Comparison of ENCODE assay signal across 8 mouse cellular contexts in genomic region chr16:4629950-4630349, GRCm38 (mm10). TPM values are rescaled to one million over a fixed set of nuclear protein-coding genes. Genes with fewer than 3 reads are reported as not detected.
A peak's percentile ranks its signal among the peaks of the same experiment; 100 is the strongest.
DNase-seq lines count a peak whose midpoint lies in the region; ATAC-seq lines count a peak whose summit lies in the region.
"Had no signal": no experiment of that assay in that cellular context is flagged by ENCODE, and none has a peak within 500 bp of the region (broad histone marks: within the 10 kb centered on the region; RNA-seq: fewer than 3 reads in every experiment).

No protein-coding gene starts in this region.

- ATAC-seq in inflammation-experienced regulatory T-cells, adult 6 months, result peak; percentile 72
- ATAC-seq in midbrain, embryonic 13.5 days, result peak; percentile 28; the same call in 1 of the 2 replicates

- 22% methylated on average over 6 of the region's 6 CpGs for WGBS in midbrain, embryonic 13.5 days

- H3K4me3 ChIP-seq in midbrain, embryonic 13.5 days (replicated peaks), result no peak overlapping the region
- H3K4me3 ChIP-seq: limb, embryonic 15.5 days had no signal

- no peaks in the 10 kb centered on the region for H3K27me3 ChIP-seq in midbrain, embryonic 13.5 days
- H3K27me3 ChIP-seq: limb, embryonic 15.5 days had no signal

- peaks cover 49% of the 10 kb centered on the region for H3K36me3 ChIP-seq in midbrain, embryonic 13.5 days

- H3K4me1 ChIP-seq in midbrain, embryonic 13.5 days (replicated peaks), result peaks cover 5% of the 10 kb centered on the region; the same call in 1 of the 2 replicates

- no peaks in the 10 kb centered on the region for H3K9me3 ChIP-seq in midbrain, embryonic 13.5 days
- H3K9me3 ChIP-seq: limb, embryonic 15.5 days had no signal

- H3K9ac ChIP-seq in midbrain, embryonic 13.5 days (replicated peaks), result no peak overlapping the region
- H3K9ac ChIP-seq: limb, embryonic 15.5 days had no signal

- no peak overlapping the region for H3K4me2 ChIP-seq in midbrain, embryonic 13.5 days (replicated peaks)
- H3K4me2 ChIP-seq: limb, embryonic 15.5 days had no signal

- H3K27ac ChIP-seq in midbrain, embryonic 13.5 days, result no peak overlapping the region
- H3K27ac ChIP-seq: limb, embryonic 15.5 days had no signal

- peak; percentile 85 for DNase-seq in ZHBTc4 (ENCODE audit: low read depth, low spot score)
- DNase-seq in cerebellum, adult 8-10 months, result peak; percentile 87
- peak; percentile 66 to 77 for DNase-seq in frontal cortex, postnatal 25 days (ENCODE audit: low spot score in 2 of 2)
- DNase-seq in left cerebral cortex, postnatal 25 days (ENCODE audit: low spot score in 2 of 2), result peak; percentile 66 to 68
- peak; percentile 66 to 84 for DNase-seq in spleen, postnatal 14 days (ENCODE audit: low spot score in 2 of 2)

- intact Hi-C loops in left cerebral cortex, postnatal 25 days (cut with DNase I), result loop anchor here (1.0 to 2.0 kb wide), 2 partner anchors 23 to 37 kb away; no protein-coding TSS in a partner anchor

RNA-seq across cellular contexts. Expression of gene Pam16, which starts 5.2 kb away (rescaled TPM):
- 10 to 100 TPM; 17.3 to 41.9 (median 31.7) TPM for polyA plus RNA-seq in inflammation-experienced regulatory T-cells, adult 6 months (2017; shearing (Covaris generic))
- 10 to 100 TPM; 67.5 to 92.8 TPM for total RNA-seq in left cerebral cortex, postnatal 25 days (2021)
- 153 and 155 TPM in 2 replicates for polyA plus RNA-seq in midbrain, embryonic 13.5 days (2015; fragmentation: Nextera tagmentation; extraction: Ambion mirVana)

RNA-seq across cellular contexts. Expression of gene Vasn, which starts 9.8 kb away (rescaled TPM):
- polyA plus RNA-seq in inflammation-experienced regulatory T-cells, adult 6 months (2017; shearing (Covaris generic)), result 1 to 10 TPM in 1 of 3 experiments, under 1 TPM in 2; 0.78 to 1.6 (median 0.84) TPM
- 1 to 10 TPM; 7.5 to 9.9 TPM for total RNA-seq in left cerebral cortex, postnatal 25 days (2021)
- 3.2 and 4.6 TPM in 2 replicates for polyA plus RNA-seq in midbrain, embryonic 13.5 days (2015; fragmentation: Nextera tagmentation; extraction: Ambion mirVana)

RNA-seq across cellular contexts. Expression of gene Dnaja3, which starts 9.8 kb away (rescaled TPM):
- polyA plus RNA-seq in inflammation-experienced regulatory T-cells, adult 6 months (2017; shearing (Covaris generic)), result 10 to 100 TPM; 21.1 to 28.7 (median 25.3) TPM
- total RNA-seq in left cerebral cortex, postnatal 25 days (2021), result 10 to 100 TPM; 62.2 to 63.3 TPM
- 50.5 and 54.3 TPM in 2 replicates for polyA plus RNA-seq in midbrain, embryonic 13.5 days (2015; fragmentation: Nextera tagmentation; extraction: Ambion mirVana)

RNA-seq across cellular contexts. Expression of gene Glis2, which starts 35.4 kb away (rescaled TPM):
- under 1 TPM; 0.15 to 0.36 (median 0.16) TPM for polyA plus RNA-seq in inflammation-experienced regulatory T-cells, adult 6 months (2017; shearing (Covaris generic))
- total RNA-seq in left cerebral cortex, postnatal 25 days (2021), result 10 to 100 TPM; 11.7 to 12.4 TPM
- polyA plus RNA-seq in midbrain, embryonic 13.5 days (2015; fragmentation: Nextera tagmentation; extraction: Ambion mirVana), result 20.0 and 26.3 TPM in 2 replicates

RNA-seq across cellular contexts. Expression of gene Coro7, which starts 49.6 kb away (rescaled TPM):
- 100 to 1,000 TPM in 2 of 3 experiments, 10 to 100 TPM in 1; 94.9 to 137 (median 111) TPM for polyA plus RNA-seq in inflammation-experienced regulatory T-cells, adult 6 months (2017; shearing (Covaris generic))
- 10 to 100 TPM; 82.0 to 92.7 TPM for total RNA-seq in left cerebral cortex, postnatal 25 days (2021)
- polyA plus RNA-seq in midbrain, embryonic 13.5 days (2015; fragmentation: Nextera tagmentation; extraction: Ambion mirVana), result 25.1 and 26.5 TPM in 2 replicates
